Mouse (Mus musculus): ENCODE data around the gene Dnajb1.

Dnajb1 gene

DNA sequence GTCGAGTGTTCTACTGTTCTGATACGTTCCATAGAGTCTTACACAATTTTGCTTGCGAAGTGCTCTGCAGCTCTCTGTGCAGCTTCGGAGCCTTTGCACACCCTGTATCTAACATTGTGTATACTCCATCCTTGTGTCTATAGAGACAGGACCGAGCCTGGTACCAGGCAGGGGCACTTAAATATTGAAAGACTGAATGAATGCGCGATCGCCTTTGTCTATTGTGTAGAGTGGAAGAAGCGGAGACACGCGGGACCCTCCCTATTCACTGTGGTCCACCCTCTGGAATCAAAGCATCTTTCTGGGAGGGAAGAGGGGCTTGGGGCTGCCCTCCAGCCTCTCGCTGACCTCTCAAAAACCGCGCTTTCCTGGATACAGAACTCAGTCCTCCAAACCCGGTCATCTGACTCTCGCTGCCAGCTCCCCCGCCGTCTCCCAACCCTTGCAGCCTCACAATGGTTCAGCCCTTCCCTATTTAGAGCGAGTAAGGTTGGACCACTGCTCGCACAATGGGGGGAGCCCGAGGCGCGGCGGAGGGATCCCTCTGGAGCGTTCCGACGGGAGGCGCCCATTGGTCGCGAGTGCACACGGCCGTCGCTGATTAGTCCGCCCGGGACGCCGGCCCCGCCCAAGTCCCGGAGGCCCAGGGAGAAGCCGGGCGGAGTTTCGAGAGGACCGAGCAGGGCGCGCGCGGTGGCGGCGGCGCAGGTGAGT lies 44.2 kb downstream of the Dnajb1 start, which contains the start of gene Gipc1:
TSS of gene Gipc1 (plus strand) at position 648 of the 714 bp plus-strand sequence.
- intact Hi-C loops (cut with DNase I), result loop anchor here (5.0 kb wide), 1 partner anchor 40 kb away; no protein-coding TSS in a partner anchor

DNA sequence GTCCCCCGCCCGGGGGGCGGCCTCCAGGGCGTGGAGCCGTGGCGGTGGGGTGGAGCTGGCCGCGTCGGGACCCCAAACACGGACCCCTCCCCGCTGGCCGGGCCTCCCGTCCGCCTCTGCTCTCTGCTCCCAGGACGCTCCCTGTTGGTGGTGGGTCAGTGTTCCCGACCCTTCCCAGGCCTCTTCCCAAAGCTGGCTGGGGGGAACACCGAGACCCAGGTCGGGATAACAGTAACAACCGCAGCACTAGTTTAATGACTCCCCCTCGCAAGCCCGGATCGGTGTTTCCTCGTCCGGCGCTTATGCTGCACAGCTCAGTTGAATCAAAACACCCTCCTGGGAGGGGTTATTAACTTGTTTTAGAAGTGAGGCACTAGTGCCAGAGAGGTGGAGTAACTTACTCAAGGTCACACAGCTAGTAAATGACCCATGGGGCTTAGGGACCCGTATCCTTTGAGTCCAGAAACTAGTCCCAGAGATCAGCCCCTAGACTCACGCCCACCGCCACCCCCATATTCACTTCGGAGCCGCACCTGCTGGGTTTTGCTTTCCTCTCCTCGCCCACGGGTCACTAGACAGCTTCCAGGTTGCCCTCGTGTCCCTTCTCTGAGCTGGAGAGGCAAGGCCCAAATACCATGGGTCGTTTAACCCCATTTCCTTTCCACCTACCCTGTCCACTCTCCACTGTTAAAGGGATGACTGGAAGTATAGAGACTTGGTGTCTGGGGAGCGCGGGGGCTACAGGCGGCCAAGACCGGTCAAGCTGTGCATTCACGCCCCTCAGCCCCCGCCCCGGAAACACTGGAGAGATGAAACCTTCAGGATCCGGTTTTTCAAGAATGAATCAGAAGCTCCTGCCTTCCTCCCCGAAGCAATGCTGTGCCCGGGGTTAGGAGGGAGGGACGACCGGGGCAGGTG lies 45.0 kb downstream of the Dnajb1 start:
- intact Hi-C loops (cut with DNase I), result loop anchor here (5.0 kb wide), 1 partner anchor 41 kb away; no protein-coding TSS in a partner anchor

DNA sequence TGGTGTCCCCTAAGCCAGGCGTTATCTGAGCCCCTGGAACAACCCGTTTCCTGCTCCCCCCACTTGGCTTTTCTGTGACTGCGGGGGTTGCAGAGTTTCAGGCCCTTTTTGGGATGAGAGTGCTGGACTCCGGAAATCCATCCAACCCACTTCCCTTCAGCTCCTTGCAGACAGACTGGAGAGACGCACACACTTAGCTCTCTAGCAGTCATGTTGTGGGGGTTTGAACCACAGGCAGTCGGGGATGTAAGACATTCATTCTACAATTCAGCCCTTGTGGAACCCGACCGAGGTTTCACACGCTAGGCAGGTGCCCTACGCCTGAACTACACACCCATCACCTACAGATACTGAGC lies 45.6 kb downstream of the Dnajb1 start:
- intact Hi-C loops (cut with DNase I), result loop anchor here (5.0 kb wide), 1 partner anchor 41 kb away; no protein-coding TSS in a partner anchor

DNA sequence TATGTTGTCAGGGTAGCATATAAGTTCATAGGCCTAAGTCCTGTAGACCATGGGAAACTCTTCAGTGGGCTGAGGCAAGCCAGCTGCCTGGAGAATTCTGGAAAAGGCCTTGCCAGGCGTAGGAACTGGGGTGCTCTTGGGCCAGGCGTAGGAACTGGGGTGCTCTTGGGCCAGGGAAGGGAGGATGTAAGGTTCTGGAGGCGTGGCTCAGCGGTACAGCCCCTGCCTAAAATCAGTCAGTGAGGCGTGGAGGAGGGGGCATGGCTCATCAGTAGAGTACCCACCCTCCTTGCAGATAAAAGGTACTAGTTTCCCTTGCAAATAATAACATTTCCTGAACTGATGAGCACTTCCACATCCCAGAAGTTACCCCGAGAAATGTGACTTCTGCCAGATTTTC lies 46.7 kb downstream of the Dnajb1 start:
- intact Hi-C loops (cut with DNase I), result loop anchor here (5.0 kb wide), 1 partner anchor 42 kb away; no protein-coding TSS in a partner anchor

DNA sequence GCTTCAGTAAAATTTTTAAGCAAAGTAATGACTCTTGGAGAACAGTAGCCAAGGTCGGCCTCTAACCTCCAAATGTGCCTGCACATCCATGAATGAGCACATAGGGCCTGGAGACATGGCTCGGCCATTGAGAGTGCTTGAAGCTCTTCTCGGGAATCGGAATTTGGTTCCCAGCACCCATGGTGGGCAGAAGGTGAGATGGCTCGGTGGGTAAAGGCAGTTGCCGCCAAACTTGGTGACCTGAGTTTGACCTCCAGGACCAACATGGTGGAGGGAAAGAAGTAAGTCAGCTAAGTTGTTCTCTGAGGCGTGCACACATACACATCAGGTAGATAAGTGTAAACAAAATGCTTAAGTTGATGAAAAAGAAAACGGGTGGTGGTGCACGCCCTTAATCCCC lies 48.0 kb downstream of the Dnajb1 start:
- intact Hi-C loops (cut with DNase I), result no loop called here

DNA sequence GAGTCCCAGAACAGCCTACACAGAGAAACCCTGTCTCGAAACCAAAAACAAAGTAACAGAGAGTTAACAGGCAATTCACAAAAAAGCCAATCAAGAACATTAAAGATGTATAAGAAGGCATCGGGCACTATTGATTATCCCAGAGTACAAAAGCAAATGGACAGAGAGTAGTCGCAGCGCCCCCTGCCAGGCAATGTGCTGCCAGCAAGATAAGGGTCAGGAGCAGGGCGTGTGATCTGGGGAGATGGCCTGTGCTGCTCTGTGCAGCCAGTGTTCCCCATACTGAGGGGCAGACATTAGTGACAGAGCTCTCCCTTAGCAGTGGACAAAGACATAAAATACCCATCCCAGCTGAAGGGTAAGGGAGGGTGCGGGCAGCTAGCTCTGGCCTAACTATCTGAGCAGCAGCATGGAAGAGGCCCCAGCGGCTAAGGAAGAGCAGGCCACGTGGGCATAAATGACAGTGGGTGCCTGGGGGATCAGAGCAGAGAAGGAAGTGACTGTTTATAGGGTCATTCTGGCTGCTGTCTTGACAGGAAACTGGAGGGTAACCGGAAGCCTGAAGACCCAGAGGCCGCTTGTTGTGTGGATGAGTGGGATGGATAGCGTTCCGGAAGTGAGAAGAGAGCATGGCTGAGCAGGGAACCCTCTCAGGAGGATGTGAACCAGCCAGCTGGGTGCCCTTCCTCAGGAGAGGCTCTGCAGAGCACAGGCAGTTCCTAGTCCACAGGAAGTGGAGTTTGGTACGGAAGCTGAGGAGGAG lies 48.7 kb downstream of the Dnajb1 start:
- intact Hi-C loops (cut with DNase I), result no loop called here

DNA sequence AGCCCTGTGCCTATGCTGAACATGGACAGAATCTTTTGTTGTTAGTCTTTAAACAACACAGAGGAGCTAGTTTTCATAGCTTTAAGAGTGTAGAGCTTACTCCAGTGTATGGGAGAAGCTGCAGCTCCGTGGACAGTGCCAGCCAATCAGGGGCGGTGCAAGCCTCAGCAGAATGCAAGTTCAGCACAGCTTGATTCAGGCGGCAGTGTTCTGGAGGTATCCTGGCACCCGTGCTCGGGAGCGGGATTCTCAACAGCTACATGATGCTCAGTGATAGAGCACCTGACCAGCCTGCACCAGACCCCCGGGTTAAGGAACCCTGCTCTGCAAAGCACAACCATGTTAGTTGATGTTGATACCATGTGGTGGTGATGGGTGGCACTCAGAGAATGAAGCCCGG lies 52.6 kb downstream of the Dnajb1 start:
- intact Hi-C loops (cut with DNase I), result loop anchor here (5.0 kb wide), 1 partner anchor 37 kb away; the partner anchor contains the start of gene Pkn1

DNA sequence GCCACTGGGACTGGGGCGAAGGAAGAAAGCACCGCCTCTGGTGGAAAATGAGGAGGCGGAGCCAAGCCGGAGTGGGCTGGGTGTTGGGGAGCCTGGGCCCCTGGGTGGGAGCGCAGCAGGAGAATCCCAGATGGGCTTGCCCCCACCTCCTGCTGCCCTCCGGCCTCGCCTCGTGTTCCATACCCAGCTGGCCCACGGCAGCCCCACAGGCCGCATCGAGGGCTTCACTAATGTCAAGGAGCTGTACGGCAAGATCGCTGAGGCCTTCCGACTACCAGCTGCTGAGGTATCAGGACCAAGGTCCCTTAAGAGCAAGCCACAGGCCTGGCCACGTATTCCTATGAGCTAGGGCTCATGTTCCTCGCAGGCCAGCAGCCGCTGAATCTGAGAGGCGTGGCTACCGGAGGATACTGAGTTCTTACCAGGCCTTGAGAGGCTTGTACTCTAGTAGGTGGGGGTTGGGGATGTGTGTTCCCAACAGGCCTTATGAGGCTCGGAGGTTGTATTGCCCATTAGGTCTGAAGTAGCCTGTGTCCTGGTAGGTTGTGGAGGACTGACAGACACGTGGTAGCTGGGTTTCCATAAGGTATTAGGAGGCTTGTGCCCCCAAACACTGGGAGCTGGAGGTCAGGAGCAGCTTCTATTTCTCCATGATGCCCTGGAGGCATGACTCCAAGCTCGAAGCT lies 53.1 kb downstream of the Dnajb1 start:
- intact Hi-C loops (cut with DNase I), result loop anchor here (5.0 kb wide), 1 partner anchor 36 kb away; the partner anchor contains the start of gene Pkn1

Measured in adrenal gland (tissue).